Mouse (Mus musculus) brain, adult 2 months (tissue): ENCODE measurements at regions not wholly inside any gene's neighbourhood (a gene's known extent, or its start where the extent isn't known, plus 50 kb on each side); places are given as distances from the start of the nearest gene placed in this dataset.
A peak's percentile ranks its signal among the peaks of the same experiment; 100 is the strongest.

ENCODE experiments used
- DNase-seq: peaks from one replicate; pipeline ENCODE4 v3.0.0; 2011; ENCODE audit warnings: low read depth, low spot score

- DNase-seq = peak; percentile 63
These were observed 92.0 kb upstream of the Coch start for GRCm38 (mm10) chr12:51501185-51501584.

- DNase-seq = no peak
These were observed 90.4 kb upstream of the Coch start for GRCm38 (mm10) chr12:51502724-51503123.

GRCm38 (mm10) chr12:51503706-51504105 lies 89.4 kb upstream of the Coch start:
- DNase-seq = no peak

- DNase-seq = no peak
These were observed 88.6 kb upstream of the Coch start for GRCm38 (mm10) chr12:51504581-51504980.

- DNase-seq = no peak
These were observed 83.1 kb upstream of the Coch start for GRCm38 (mm10) chr12:51510010-51510409.

GRCm38 (mm10) chr12:51516726-51517125 lies 76.4 kb upstream of the Coch start:
- DNase-seq = no peak

- DNase-seq = no peak
These were observed 71.5 kb upstream of the Coch start for GRCm38 (mm10) chr12:51521610-51522120.

- DNase-seq = no peak
These were observed 69.3 kb upstream of the Coch start for GRCm38 (mm10) chr12:51523866-51524265.

- DNase-seq = peak; percentile 42
These were observed 65.3 kb upstream of the Coch start for GRCm38 (mm10) chr12:51527854-51528253.

GRCm38 (mm10) chr12:51534606-51535005 lies 58.5 kb upstream of the Coch start:
- DNase-seq = no peak

- DNase-seq = no peak
These were observed 58.0 kb upstream of the Coch start for GRCm38 (mm10) chr12:51535056-51535640.
